Mouse (Mus musculus) hindbrain, embryonic 15.5 days (tissue): ENCODE measurements around the gene Rpl3l. TPM values are rescaled to one million over a fixed set of nuclear protein-coding genes. Genes with fewer than 3 reads are reported as not detected.

Experiments
- ATAC-seq: fragments of 200-750 bp; cut with Nextera tagmentation; 2 replicates; pipeline ENCODE4 v1.8.0; 2017; ENCODE audit warnings: low read depth, moderate number of reproducible peaks, moderate TSS enrichment; ENCODE audit not compliant: low FRiP score
- H3K27ac ChIP-seq: fragments of 300-500 bp; sonication (generic); replicated peaks from 2 replicates; pipeline ENCODE4 v1.5.1; 2015; ENCODE audit warnings: mild to moderate bottlenecking, inconsistent platforms
- H3K27me3 ChIP-seq: fragments of 300-500 bp; sonication (generic); 2 replicates; pipeline ENCODE4 v1.6.1; 2015; ENCODE audit warnings: control low read depth, inconsistent platforms
- H3K36me3 ChIP-seq: fragments of 300-500 bp; sonication (generic); 2 replicates; pipeline ENCODE4 v1.6.1; 2015; ENCODE audit warnings: control low read depth, inconsistent platforms
- H3K4me1 ChIP-seq: fragments of 300-500 bp; sonication (generic); replicated peaks from 2 replicates; pipeline ENCODE4 v1.6.1; 2015; ENCODE audit warnings: control low read depth, inconsistent platforms
- H3K4me2 ChIP-seq: fragments of 300-500 bp; sonication (generic); 2 replicates; pipeline ENCODE4 v1.6.1; 2015; ENCODE audit warnings: moderate library complexity, mild to moderate bottlenecking, inconsistent platforms
- H3K4me3 ChIP-seq: fragments of 300-500 bp; sonication (generic); 2 replicates; pipeline ENCODE4 v1.5.1; 2015; ENCODE audit warnings: mild to moderate bottlenecking, inconsistent platforms
- H3K9ac ChIP-seq: fragments of 300-500 bp; sonication (generic); 2 replicates; pipeline ENCODE4 v1.6.1; 2015; ENCODE audit warnings: inconsistent platforms
- H3K9me3 ChIP-seq: fragments of 300-500 bp; sonication (generic); 2 replicates; pipeline ENCODE4 v1.6.1; 2016; ENCODE audit warnings: control low read depth, inconsistent platforms
- WGBS: fragments of 180-500 bp; shearing (Covaris S2); methylation state at CpG from one replicate; pipeline ENCODE4 v1.1.7; 2015; 5-methylcytosine and 5-hydroxymethylcytosine counted together
- polyA plus RNA-seq: library from polyadenylated mRNA; unstranded; fragments of >200 nt; fragmentation: Nextera tagmentation; extraction: Ambion mirVana; gene quantifications from 2 replicates; pipeline ENCODE4 v1.2.1, GENCODE M21; 2015

Rpl3l gene
- polyA plus RNA-seq, 1 experiment from 2014 or later = not detected

DNA sequence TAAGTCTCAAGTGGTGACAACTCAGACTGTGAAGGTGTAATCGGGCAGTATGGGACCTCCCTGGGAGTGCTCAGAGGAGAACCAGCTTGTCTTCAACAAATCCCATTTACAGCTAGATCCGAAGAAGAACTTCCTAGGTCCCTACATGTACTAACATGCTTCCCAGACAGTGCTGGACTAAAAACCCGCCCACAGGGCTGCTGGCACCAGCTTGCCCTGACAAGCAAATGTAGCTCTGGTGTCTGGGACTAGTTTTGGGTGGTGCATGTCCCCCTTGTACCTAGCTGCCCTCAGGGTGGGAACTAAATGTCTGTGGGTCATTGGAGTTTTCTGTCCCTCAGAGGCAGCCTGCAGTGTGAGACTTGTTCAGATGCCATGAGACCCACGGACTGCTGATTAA is 23.9 kb downstream of the Rpl3l start:
- Histone ChIP-seq H3K9me3 (no peaks in the 10 kb centered on the region), H3K4me1 (peaks cover 13% of the 10 kb centered on the region), H3K4me2 (no peak overlapping the region), H3K36me3 (no peaks in the 10 kb centered on the region), H3K4me3 (no peak overlapping the region), H3K27me3 (peaks cover 72% of the 10 kb centered on the region), H3K27ac (no peak overlapping the region), H3K9ac (no peak overlapping the region)
- no peak for ATAC-seq
- WGBS = 29% methylated on average over 4 of the region's 4 CpGs

- no peaks in the 10 kb centered on the region for H3K9me3 ChIP-seq
- no peak within 1 kb of the TSS for H3K27ac ChIP-seq
- 1% methylated on average over 66 of the region's 82 CpGs for WGBS
- H3K9ac ChIP-seq = no peak within 1 kb of the TSS
- ATAC-seq = peak; percentile 51; the same call in 1 of the 2 replicates
- H3K36me3 ChIP-seq = no peaks in the 10 kb centered on the region
- peak within 1 kb of the TSS; percentile 88 for H3K4me2 ChIP-seq
- peak within 1 kb of the TSS; percentile 44 for H3K4me3 ChIP-seq
- peaks cover 13% of the 10 kb centered on the region for H3K4me1 ChIP-seq
- H3K27me3 ChIP-seq = peaks cover 69% of the 10 kb centered on the region
Measured at GRCm38 (mm10) chr17:24752415-24753394, 25.1 kb downstream of the Rpl3l start, which contains the start of gene Hs3st6. Hs3st6 (plus strand) TSS chr17:24752988.

GRCm38 (mm10) chr17:24757394-24757793 is 29.8 kb downstream of the Rpl3l start:
- H3K27ac ChIP-seq = no peak overlapping the region

GRCm38 (mm10) chr17:24761121-24761520 is 33.5 kb downstream of the Rpl3l start:
- Histone ChIP-seq H3K4me2 (no peak overlapping the region), H3K36me3 (no peaks in the 10 kb centered on the region), H3K4me1 (no peaks in the 10 kb centered on the region), H3K27me3 (peaks cover 2% of the 10 kb centered on the region; the same call in 1 of the 2 replicates), H3K9me3 (no peaks in the 10 kb centered on the region), H3K27ac (no peak overlapping the region), H3K9ac (no peak overlapping the region), H3K4me3 (no peak overlapping the region)
- ATAC-seq = no peak
- WGBS = 59% methylated on average over 5 of the region's 5 CpGs

More at GRCm38 (mm10) chr17:24757394-24757793, 29.8 kb downstream of the Rpl3l start:
- Histone ChIP-seq H3K4me2 (no peak overlapping the region), H3K27me3 (peaks cover 34% of the 10 kb centered on the region), H3K4me3 (no peak overlapping the region), H3K4me1 (peaks cover 10% of the 10 kb centered on the region), H3K36me3 (no peaks in the 10 kb centered on the region), H3K9ac (no peak overlapping the region), H3K9me3 (no peaks in the 10 kb centered on the region)
- ATAC-seq = no peak
- whole genome bisulfite sequencing = 84% methylated on average over 1 of the region's 1 CpGs

GRCm38 (mm10) chr17:24765016-24765905 is 37.6 kb downstream of the Rpl3l start:
- no peaks in the 10 kb centered on the region for H3K27me3 ChIP-seq
- ATAC-seq = no peak
- H3K4me3 ChIP-seq = no peak overlapping the region
- H3K4me2 ChIP-seq = no peak overlapping the region
- WGBS = 52% methylated on average over 21 of the region's 22 CpGs
- no peaks in the 10 kb centered on the region for H3K36me3 ChIP-seq
- H3K4me1 ChIP-seq = no peaks in the 10 kb centered on the region
- no peaks in the 10 kb centered on the region for H3K9me3 ChIP-seq
- H3K27ac ChIP-seq = no peak overlapping the region
- H3K9ac ChIP-seq = no peak overlapping the region

DNA sequence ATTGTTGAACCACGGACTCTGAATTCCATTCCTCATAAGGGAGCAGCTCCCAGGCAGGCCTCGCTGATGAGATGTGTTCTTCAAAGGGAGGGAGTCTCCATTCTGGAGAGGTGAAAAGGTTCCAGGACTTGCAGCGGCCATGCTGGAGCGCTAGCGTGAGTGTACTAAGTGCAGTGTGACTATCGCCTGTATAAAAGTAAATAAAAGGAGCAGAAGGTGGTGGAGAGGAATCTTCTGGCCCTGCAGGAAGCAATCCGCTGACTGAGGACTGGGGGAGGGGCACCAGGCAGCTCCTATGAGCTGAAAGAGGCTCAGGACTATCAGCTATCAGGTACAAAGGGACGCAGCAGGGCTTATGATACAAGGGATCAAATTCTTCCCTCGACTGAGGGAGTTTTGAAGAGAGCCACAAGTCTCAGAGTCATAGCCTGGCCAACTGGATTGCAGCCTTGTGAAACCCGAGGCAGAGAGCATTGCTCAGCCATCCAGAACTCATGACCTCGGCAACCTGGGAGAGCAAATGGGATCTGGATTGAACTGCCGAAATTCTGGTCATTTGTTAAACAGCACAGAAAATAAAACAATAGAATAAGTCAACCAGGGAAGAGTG is 38.8 kb downstream of the Rpl3l start:
- H3K9ac ChIP-seq = no peak overlapping the region
- H3K4me2 ChIP-seq = no peak overlapping the region
- no peaks in the 10 kb centered on the region for H3K4me1 ChIP-seq
- ATAC-seq = no peak
- no peaks in the 10 kb centered on the region for H3K27me3 ChIP-seq
- H3K36me3 ChIP-seq = no peaks in the 10 kb centered on the region
- 26% methylated on average over 12 of the region's 12 CpGs for WGBS
- H3K9me3 ChIP-seq = no peaks in the 10 kb centered on the region
- no peak overlapping the region for H3K27ac ChIP-seq
- no peak overlapping the region for H3K4me3 ChIP-seq

- H3K27me3 ChIP-seq = no peaks in the 10 kb centered on the region
- H3K36me3 ChIP-seq = no peaks in the 10 kb centered on the region
- H3K4me3 ChIP-seq = no peak overlapping the region
- no peak overlapping the region for H3K4me2 ChIP-seq
- WGBS = 42% methylated on average over 3 of the region's 3 CpGs
- ATAC-seq = no peak
- H3K27ac ChIP-seq = no peak overlapping the region
- H3K9ac ChIP-seq = no peak overlapping the region
- no peaks in the 10 kb centered on the region for H3K9me3 ChIP-seq
- no peaks in the 10 kb centered on the region for H3K4me1 ChIP-seq
Measured at GRCm38 (mm10) chr17:24769146-24769545, 41.5 kb downstream of the Rpl3l start.

GRCm38 (mm10) chr17:24773241-24773640 is 45.6 kb downstream of the Rpl3l start:
- no peak for ATAC-seq
- Histone ChIP-seq H3K27me3 (no peaks in the 10 kb centered on the region), H3K9ac (no peak overlapping the region), H3K36me3 (no peaks in the 10 kb centered on the region), H3K27ac (no peak overlapping the region), H3K4me2 (no peak overlapping the region), H3K9me3 (no peaks in the 10 kb centered on the region), H3K4me3 (no peak overlapping the region), H3K4me1 (no peaks in the 10 kb centered on the region)
- 88% methylated on average over 5 of the region's 5 CpGs for WGBS

DNA sequence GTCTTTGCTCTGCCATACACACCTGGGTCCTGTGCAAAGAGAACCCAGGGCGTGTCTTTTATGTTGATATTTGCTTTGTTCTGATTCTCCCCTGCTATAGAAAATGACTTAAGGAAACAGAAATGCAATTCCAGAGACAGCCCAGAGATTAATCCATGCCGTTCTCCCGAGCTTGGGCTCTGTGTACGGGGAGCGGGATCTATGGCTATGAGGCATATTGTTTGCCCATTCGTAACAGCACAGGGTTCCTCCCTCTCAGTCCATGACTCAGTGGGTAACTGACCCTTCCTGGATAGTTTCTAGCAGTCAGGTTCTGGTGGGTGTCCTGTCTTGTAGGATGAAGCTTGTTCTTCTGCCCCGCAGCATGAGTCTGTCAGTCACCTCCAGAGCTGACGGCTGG is 47.6 kb downstream of the Rpl3l start:
- Histone ChIP-seq H3K4me2 (no peak overlapping the region), H3K27ac (no peak overlapping the region), H3K4me3 (no peak overlapping the region), H3K9me3 (no peaks in the 10 kb centered on the region), H3K4me1 (no peaks in the 10 kb centered on the region), H3K36me3 (no peaks in the 10 kb centered on the region), H3K27me3 (no peaks in the 10 kb centered on the region), H3K9ac (no peak overlapping the region)
- 85% methylated on average over 8 of the region's 8 CpGs for WGBS
- ATAC-seq = no peak

- Histone ChIP-seq H3K9ac (no peak overlapping the region), H3K4me2 (no peak overlapping the region), H3K9me3 (no peaks in the 10 kb centered on the region), H3K36me3 (no peaks in the 10 kb centered on the region), H3K27me3 (no peaks in the 10 kb centered on the region), H3K27ac (no peak overlapping the region), H3K4me1 (no peaks in the 10 kb centered on the region), H3K4me3 (no peak overlapping the region)
- no peak for ATAC-seq
- 73% methylated on average over 2 of the region's 2 CpGs for WGBS
Measured at GRCm38 (mm10) chr17:24777073-24777472, 49.5 kb downstream of the Rpl3l start.

DNA sequence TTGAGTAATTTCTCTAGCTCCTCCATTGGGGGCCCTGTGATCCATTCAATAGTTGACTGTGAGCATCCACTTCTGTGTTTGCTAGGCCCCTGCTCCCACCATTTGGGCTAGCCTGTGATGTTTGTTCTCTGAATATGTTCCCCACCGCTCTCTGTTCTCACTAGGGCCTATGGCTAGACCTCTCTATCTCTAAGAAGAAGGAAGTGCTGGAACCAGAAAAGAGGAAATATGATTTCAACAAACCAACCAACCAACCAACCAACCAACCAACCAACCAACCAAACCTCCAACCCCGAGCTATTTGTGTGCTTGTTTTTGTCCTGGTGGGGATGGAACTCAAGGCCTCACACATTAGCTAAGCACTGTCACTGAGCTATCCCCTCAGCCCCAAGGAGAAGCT is 53.2 kb downstream of the Rpl3l start:
- 79% methylated on average over 2 of the region's 2 CpGs for WGBS
- Histone ChIP-seq H3K9ac (no peak overlapping the region), H3K4me2 (no peak overlapping the region), H3K4me1 (no peaks in the 10 kb centered on the region), H3K36me3 (no peaks in the 10 kb centered on the region), H3K9me3 (no peaks in the 10 kb centered on the region), H3K4me3 (no peak overlapping the region), H3K27ac (no peak overlapping the region), H3K27me3 (no peaks in the 10 kb centered on the region)
- no peak for ATAC-seq
